Mouse (Mus musculus) heart, postnatal 0 days (tissue): Measurements from ENCODE around the gene Serpinc1.

ENCODE experiments used
- CTCF ChIP-seq: IDR thresholded peaks from 2 replicates; pipeline ENCODE4 v1.5.1; 2016; ENCODE audit warnings: antibody characterized with exemption, control low read depth, low read depth
- EP300 ChIP-seq: IDR thresholded peaks from 2 replicates; pipeline ENCODE4 v1.6.1; 2016; ENCODE audit warnings: antibody characterized with exemption, low read depth

GRCm38 (mm10) chr1:161031881-161032280, 53.5 kb downstream of the Serpinc1 start:
- no peak for TF ChIP-seq CTCF
- TF ChIP-seq EP300: no peak
